Mouse (Mus musculus): ENCODE measurements around the gene Cd200r1.
"Not testable (repeated sequence)": the region's sequence is repeated elsewhere in the genome, so short reads cannot be mapped to it uniquely, and the experiment has no call there.

Cd200r1 gene

DNA sequence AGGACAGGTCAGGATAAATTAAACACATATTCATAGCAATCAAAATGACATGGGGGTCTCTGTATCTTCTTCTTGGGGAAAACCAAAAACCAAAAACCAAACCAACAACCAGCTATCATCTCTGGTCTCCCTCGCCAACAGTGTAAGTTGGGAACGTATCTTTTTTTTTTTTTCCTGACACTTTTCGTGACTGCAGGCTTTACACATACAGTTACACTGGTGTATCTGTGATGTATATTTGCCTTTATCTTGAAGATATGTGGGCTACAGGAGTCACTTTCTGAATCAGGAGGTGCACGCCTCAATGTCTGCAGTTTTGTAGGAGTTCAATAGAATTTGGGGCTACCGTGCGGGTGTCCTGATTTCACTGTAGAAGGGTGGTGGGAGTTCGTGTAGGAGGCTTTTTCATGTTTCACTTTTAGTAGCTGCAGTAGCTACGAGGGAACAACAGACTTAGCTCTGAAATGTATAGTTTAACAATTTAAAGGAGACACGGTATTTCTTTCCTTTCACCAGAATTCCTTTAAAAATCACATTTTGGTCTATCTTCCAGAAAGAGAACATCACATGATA lies 870 bp downstream of the Cd200r1 start:
- DNase-seq (ENCODE audit: low spot score in 2 of 2): peak in 1 of 2 experiments; percentile 25

DNA sequence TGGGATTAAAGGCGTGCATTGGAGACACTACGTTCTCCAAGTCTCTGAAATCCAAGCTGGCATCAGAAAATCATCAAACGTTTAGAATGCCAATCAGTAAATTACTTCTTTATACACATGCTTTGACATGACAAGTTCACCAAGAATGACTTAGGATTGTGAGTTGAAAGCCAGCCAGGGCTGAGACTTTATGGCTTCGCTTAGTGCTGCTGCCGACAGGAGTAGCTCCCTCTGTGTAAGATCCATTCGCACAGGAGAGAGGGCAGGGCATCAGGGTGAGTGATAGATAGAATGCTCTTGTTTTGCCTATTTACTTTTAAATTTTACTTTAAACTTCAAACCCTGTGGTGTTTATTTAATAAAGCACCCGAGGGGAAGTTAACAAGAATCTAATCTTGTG lies 2.0 kb downstream of the Cd200r1 start:
- no peak for DNase-seq (ENCODE audit: low spot score in 2 of 2)

DNA sequence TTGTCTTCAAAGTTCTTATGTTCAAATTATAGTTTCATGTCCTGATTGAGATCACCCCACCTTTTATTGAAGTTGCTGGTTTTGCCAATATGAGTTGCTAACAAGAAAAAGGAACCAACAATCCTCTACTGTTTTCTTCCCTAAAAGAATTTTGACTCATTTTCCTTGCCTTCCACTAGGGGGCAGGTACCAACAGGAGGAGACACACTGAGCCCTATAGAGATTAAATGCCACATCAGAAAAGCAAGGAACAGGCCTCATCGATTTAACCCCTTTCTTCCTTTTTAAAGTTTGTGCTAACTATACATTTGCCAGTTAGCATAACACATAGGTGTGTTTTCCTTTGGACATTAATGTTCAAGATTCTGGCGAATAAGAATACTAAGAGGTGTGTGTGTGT lies 2.4 kb downstream of the Cd200r1 start:
- DNase-seq (ENCODE audit: low spot score in 2 of 2): no peak

DNA sequence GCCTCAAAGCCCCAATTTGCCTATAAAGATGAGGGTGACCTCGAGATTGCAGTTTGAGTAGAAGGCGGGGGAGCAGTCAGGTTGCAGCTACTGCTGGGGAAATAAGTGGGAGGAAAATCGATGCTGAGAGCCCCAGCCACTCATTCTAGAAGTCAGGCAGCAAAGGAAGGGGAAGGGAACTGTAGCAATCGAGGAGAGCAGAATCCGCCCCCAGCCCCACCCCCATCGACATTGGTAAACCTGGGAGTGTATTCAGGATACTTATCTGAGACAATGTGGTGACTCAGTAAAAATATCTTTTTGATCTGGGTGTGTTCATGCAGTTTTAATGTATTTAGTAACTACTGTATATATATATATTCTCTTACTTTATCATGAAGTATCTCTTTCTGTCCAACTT lies 7.0 kb downstream of the Cd200r1 start:
- DNase-seq (ENCODE audit: low spot score in 2 of 2): no peak

DNA sequence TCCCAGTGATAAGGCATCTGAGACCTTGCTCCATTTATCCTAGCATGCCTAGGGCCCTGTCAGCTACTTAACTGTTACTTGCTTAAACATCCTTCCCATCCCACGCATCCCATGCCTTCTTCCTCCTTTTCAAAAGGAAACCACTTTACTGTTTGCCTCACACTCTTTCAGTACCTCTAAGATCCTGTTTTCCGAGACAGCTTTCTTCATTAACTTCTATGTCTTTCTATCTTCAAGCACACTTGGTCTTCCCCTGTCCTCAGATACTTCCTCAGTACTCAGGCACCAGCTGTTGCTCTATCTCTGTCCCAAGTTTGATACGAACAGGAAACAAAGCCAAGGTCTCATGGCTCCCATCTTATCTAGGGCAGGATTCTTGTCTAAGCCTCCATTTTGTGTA lies 8.1 kb downstream of the Cd200r1 start:
- no peak for DNase-seq (ENCODE audit: low spot score in 2 of 2)

DNA sequence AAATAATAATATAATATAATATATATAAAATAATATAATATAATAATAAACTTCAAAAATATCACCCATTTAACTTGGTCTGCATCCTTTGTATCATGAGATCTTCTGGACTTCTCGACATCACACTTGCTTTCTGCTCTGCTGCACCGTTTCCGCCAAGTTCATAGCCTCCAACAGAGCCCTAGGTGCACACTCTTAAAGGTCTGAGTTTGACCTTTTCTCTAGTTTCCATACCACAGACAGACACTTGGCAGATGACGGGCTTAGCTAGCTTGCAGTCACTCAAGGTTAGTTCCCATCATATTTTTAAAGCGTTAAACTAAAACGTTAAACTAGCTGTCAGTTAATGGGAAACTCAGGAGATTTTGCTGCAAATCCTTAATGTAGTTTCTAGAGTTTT lies 8.7 kb downstream of the Cd200r1 start:
- DNase-seq (ENCODE audit: low spot score in 2 of 2): no peak

DNA sequence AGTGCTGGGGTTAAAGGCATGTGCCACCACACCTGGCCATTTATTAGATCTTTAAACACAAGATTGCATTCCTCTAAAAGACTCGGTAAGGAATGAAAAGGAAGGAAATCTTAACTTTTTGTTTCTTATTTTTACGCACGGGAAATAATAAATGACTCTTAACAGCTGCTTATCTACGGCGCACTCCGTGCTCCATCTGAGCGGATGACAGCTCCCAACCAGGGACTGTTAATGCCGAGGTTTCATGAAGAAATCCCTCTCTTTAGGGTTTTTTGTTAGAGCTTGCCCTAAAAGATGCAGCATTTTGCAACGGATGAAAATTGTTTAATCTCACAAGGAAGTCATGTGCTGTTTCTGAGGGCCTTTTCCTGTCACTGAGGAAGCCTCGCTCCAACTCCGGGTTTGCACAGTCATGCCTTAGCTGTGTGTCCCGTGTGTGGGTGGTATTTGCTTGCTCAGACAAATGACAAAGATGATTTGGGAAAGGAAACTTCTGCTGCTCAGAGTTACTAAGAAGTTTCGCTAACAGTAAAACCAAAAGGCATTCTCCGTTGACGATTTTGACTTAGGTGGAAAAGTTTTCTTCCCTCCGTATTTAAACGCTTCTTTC lies 13.1 kb downstream of the Cd200r1 start:
- no peak for DNase-seq (ENCODE audit: low spot score in 2 of 2)

DNA sequence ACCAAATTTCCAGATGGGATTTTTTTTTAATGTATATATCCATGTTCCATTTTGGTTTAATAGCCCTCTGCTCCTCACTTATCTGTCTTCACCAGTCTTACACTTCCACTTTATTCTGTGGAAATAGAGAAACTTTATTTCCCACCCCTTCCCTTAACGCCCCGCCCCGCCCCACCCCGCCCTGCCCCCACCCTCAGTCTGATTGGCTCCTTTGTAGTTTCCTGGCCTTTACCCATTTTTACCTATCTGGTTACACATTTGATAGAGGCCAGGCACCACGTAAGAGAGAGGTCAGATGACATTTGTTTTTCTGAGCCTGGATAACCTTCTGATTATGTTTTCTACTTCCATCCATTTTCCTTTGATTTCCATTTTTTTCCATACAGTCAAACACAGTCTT lies 14.0 kb downstream of the Cd200r1 start:
- DNase-seq (ENCODE audit: low spot score in 2 of 2): no peak

DNA sequence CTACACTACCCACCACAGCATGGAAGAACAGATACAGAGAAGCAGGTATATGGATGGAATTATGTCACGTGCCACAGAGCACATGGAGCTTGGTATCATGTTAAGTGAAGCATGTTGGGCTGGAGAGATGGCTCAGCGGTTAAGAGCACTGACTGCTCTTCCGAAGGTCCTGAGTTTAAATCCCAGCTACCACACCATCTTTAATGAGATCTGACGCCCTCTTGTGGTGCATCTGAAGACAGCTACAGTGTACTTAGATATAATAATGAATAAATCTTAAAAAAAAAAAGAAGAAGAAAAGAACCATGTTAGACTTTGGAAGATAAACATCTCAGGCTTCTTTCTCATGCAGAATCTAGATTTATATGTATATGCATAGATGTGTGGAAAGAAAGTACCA lies 15.2 kb downstream of the Cd200r1 start:
- no peak for DNase-seq (ENCODE audit: low spot score in 2 of 2)

DNA sequence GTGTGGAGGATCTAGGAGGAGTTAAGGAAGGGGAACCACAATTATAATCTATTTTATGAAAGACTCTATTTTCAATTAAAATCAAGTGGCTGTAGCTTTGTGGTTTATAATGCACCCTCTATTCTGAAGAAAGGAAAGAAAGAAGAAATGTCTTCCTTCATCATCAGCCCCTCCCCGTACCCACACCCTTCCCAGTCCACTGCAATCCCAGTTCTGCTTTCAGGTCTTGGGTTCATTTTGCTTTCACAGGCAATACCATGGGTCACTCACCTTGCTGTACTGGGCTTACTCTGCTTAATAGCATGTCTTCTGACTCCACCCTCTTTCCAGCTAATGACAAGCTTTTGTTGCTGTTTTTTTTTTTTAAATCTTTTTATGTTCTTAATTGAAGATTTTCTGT lies 21.4 kb downstream of the Cd200r1 start:
- no peak for DNase-seq (ENCODE audit: low spot score in 2 of 2)

DNA sequence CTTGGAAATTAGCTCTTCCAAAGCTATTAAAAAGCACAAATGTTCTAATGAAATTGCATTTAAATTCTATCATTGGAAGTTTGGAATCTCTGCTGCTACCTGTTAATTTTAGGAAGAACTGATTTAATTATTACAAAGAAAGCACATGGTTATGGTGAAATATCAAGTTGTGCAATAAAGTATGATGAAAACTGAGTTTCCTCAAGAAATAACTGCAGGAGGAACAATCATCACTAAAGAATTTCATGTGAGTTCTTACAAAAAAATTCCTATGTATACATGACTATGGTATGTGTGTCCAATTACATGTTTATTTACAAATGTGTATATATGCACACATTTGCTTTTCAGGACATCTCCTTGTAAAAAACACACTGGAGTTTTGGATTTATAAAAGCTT lies 28.9 kb downstream of the Cd200r1 start:
- DNase-seq (ENCODE audit: low spot score in 2 of 2): no peak

DNA sequence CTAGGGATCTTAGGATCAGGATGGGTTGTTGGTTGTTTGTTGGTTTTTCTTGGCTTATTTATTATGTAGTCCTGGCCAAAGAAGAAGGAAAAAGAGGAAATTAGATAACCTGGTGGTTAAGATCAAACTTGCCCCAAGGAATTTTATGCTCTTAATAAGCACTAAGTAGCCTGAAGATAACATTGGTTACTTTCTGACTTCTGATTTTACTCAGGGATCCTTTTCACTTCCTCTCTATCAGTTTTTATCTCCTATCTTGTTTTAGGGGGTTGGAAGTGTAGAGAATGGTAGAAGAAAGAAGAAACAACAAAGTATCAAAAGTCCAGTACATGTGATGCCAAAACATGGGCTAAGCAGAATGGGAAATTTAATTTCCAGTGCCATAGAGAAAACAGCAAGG lies 40.4 kb downstream of the Cd200r1 start:
- no peak for DNase-seq (ENCODE audit: low spot score in 2 of 2)

DNA sequence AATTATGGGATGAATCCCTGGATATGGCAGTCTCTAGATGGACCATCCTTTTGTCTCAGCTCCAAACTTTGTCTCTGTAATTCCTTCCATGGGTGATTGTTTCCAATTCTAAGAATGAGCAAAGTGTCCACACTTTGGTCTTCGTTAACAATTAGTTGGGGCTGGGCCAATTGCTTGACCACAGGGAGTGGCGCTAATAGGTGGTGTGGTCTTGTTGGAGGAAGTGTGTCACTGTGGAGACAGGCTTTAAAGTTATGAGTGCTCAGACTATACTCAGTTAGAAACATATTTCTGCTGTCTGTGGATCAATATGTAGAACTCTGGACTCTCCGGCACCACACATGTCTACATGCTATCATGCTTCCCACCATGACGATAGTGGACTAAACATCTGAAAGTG lies 44.7 kb downstream of the Cd200r1 start:
- DNase-seq (ENCODE audit: low spot score in 2 of 2): not testable (repeated sequence)

DNA sequence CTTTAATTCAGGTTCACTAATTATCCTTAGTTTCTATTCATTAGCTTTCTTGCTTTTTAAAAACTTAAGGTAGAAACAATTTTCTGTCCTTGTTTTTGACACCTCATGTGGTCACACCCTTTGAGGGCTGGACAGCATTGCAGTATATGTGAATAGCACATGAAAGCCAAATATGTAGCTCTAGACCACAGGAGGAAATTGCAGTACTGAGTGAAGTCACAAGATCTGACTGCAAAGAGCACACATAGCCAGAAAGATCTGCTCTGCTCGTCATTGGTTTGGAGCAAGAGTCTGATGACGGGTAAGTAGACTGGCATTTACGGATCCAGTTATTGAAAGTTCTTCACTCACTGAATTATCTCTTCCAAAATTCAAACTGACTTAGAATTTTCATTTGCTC lies 46.0 kb downstream of the Cd200r1 start, which contains the start of gene Cd200r4:
Gene Cd200r4, plus strand, starts transcription at position 190 of the 400 bp plus-strand sequence.
- no peak for DNase-seq (ENCODE audit: low spot score in 2 of 2)

DNA sequence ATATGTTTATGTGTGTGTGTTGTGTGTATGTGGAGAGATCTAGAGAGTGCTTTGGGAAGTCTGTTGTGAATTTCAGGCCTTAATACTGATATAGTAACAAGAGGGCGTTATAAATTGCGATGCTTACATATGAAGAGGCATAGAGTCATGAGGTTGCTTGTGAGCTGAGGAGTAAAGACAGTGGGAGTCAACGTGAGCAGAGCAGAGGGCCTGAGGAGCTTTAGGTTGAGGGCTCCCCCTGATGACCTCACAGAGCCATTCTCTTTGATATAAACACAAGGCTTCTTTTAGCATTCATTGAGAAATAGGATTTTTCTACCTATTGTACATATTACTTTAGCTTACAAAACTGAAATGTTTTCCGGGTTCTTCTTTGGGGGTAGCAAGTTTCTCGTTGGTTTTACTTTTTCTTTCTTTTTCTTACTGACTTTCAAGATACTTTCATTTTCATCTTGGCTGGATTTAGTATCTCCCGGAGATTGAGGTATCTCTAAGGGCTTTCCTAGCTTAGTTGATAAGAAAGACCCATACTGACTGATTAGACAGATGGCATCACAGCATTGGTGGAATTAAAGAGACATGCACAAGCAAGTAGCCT lies 47.0 kb downstream of the Cd200r1 start:
- DNase-seq (ENCODE audit: low spot score in 2 of 2): no peak

DNA sequence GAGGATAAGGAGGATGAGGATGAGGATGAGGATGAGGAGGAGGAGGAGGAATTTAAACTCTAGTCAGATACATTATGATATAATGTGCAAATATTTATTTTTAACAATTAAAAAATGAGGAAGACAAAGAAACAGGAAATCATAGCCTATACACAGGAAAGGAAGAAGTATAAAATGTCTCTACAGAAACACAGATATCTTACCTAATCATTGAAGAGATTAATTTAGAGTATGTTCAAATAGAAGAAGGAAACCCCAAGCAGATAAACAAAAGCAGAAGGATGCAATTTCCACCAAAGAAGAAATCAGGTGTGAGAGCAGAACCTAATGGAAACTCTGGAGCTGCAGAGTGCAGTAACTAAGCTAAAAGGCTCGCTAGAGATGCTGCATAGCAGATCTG lies 52.5 kb downstream of the Cd200r1 start:
- DNase-seq (ENCODE audit: low spot score in 2 of 2): no peak

DNA sequence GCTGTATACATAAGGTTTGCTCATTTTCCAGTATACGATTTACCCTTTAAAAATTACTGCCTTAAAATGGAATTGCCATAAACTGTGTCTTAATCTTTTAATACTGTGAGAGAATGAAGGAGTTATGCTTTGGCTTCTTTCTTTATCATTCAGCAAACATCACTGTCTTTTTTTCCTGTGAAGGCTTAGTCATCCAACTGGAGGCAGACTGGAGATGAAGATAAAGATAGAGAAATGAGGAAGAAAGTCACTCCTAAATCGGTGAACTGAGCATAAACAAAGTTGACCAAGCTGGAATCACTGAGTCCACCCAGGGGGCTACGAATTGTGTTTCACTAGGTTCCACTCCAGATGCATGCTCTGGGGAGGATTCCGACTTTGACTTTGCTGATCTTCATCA lies 55.0 kb downstream of the Cd200r1 start:
- DNase-seq (ENCODE audit: low spot score in 2 of 2): no peak

DNA sequence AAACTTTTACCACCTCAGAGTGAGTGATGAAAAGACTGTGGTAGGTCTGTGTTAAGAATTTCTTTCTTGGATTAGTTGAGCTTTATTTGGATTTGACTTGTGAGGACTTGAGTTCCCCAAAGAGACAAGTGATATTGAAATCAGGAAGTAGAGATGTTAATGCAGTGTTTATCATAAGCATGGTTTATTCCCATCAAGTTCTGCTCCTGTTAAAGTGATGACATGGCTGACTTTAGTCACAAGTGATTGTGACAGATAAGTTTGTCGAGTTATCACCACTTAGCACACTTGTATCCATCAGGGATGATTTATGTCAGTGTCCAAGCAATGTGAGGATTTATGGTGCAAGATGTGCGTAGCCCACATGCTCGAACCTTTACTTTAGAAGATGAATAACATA lies 66.8 kb downstream of the Cd200r1 start:
- no peak for DNase-seq (ENCODE audit: low spot score in 2 of 2)

DNA sequence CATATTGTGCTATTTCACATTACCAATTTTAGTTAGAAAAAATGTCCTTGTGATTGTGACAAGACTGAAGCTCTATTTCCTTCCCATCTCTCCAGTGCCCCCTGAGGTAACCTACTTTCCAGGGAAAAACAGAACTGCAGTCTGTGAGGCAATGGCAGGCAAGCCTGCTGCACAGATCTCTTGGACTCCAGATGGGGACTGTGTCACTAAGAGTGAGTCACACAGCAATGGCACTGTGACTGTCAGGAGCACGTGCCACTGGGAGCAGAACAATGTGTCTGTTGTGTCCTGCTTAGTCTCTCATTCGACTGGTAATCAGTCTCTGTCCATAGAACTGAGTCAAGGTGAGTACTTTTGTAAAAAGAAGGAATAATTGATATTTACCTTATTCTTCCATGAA lies 67.7 kb downstream of the Cd200r1 start:
- peak; percentile 6 to 11 for DNase-seq (ENCODE audit: low spot score in 2 of 2)
